Mouse (Mus musculus): ENCODE results near the gene Ednrb.

Ednrb gene

GRCm38 (mm10) chr14:103844011-103844549 lies at the start of gene Ednrb:
Gene Ednrb, minus strand, starts transcription at chr14:103844402.
- DNase-seq (ENCODE audit: low read depth, low spot score), result no peak

GRCm38 (mm10) chr14:103892411-103892938 lies 48.3 kb upstream of the Ednrb start:
- no peak for DNase-seq (ENCODE audit: low read depth, low spot score)

GRCm38 (mm10) chr14:103890761-103891160 lies 46.6 kb upstream of the Ednrb start:
- DNase-seq (ENCODE audit: low read depth, low spot score), result no peak

GRCm38 (mm10) chr14:103884892-103885575 lies 40.8 kb upstream of the Ednrb start:
- DNase-seq (ENCODE audit: low read depth, low spot score), result no peak

GRCm38 (mm10) chr14:103882943-103883342 lies 38.7 kb upstream of the Ednrb start:
- DNase-seq (ENCODE audit: low read depth, low spot score), result no peak

- no peak for DNase-seq (ENCODE audit: low read depth, low spot score)
These were observed 32.9 kb upstream of the Ednrb start for GRCm38 (mm10) chr14:103877117-103877516.

GRCm38 (mm10) chr14:103876598-103876997 lies 32.4 kb upstream of the Ednrb start:
- no peak for DNase-seq (ENCODE audit: low read depth, low spot score)

GRCm38 (mm10) chr14:103866636-103867035 lies 22.4 kb upstream of the Ednrb start:
- DNase-seq (ENCODE audit: low read depth, low spot score), result no peak

- no peak for DNase-seq (ENCODE audit: low read depth, low spot score)
These were observed 21.0 kb upstream of the Ednrb start for GRCm38 (mm10) chr14:103865226-103865625.

GRCm38 (mm10) chr14:103850071-103850845 lies 6.1 kb upstream of the Ednrb start:
- no peak for DNase-seq (ENCODE audit: low read depth, low spot score)

- DNase-seq (ENCODE audit: low read depth, low spot score), result no peak
These were observed 1.5 kb upstream of the Ednrb start for GRCm38 (mm10) chr14:103845716-103846115.

- no peak for DNase-seq (ENCODE audit: low read depth, low spot score)
These were observed 742 bp upstream of the Ednrb start for GRCm38 (mm10) chr14:103844944-103845343.

- DNase-seq (ENCODE audit: low read depth, low spot score), result no peak
These were observed 716 bp downstream of the Ednrb start for GRCm38 (mm10) chr14:103843371-103844001.

GRCm38 (mm10) chr14:103842896-103843295 lies 1.3 kb downstream of the Ednrb start:
- no peak for DNase-seq (ENCODE audit: low read depth, low spot score)

- no peak for DNase-seq (ENCODE audit: low read depth, low spot score)
These were observed 3.8 kb downstream of the Ednrb start for GRCm38 (mm10) chr14:103840436-103840835.

- no peak for DNase-seq (ENCODE audit: low read depth, low spot score)
These were observed 5.3 kb downstream of the Ednrb start for GRCm38 (mm10) chr14:103838887-103839286.

- no peak for DNase-seq (ENCODE audit: low read depth, low spot score)
These were observed 9.6 kb downstream of the Ednrb start for GRCm38 (mm10) chr14:103834589-103834988.

- no peak for DNase-seq (ENCODE audit: low read depth, low spot score)
These were observed 10.1 kb downstream of the Ednrb start for GRCm38 (mm10) chr14:103834147-103834546.

GRCm38 (mm10) chr14:103832472-103832871 lies 11.7 kb downstream of the Ednrb start:
- no peak for DNase-seq (ENCODE audit: low read depth, low spot score)

- no peak for DNase-seq (ENCODE audit: low read depth, low spot score)
These were observed 13.2 kb downstream of the Ednrb start for GRCm38 (mm10) chr14:103831007-103831406.

GRCm38 (mm10) chr14:103826343-103826742 lies 17.9 kb downstream of the Ednrb start:
- DNase-seq (ENCODE audit: low read depth, low spot score), result no peak

GRCm38 (mm10) chr14:103825934-103826333 lies 18.3 kb downstream of the Ednrb start:
- DNase-seq (ENCODE audit: low read depth, low spot score), result no peak
